Mouse (Mus musculus) ES-E14 (cell line): ENCODE results near the gene Lmf1.

ENCODE experiments used
- CHD2 ChIP-seq: IDR thresholded peaks from 2 replicates; pipeline ENCODE4 v1.6.1; 2014; ENCODE audit warnings: mild to moderate bottlenecking, low read depth, low read length, inconsistent platforms
- MAFK ChIP-seq: IDR thresholded peaks from 2 replicates; pipeline ENCODE4 v1.6.1; 2014; ENCODE audit warnings: mild to moderate bottlenecking, low read depth, low read length, inconsistent platforms; ENCODE audit not compliant: insufficient read depth
- ZNF384 ChIP-seq: IDR thresholded peaks from 2 replicates; pipeline ENCODE4 v1.6.1; 2012; ENCODE audit warnings: low read depth, low read length, inconsistent platforms

GRCm38 (mm10) chr17:25564481-25564880 is 14.4 kb upstream of the Lmf1 start:
- TF ChIP-seq MAFK (no peak), ZNF384 (no peak), CHD2 (no peak)
